In the genomic region with DNA sequence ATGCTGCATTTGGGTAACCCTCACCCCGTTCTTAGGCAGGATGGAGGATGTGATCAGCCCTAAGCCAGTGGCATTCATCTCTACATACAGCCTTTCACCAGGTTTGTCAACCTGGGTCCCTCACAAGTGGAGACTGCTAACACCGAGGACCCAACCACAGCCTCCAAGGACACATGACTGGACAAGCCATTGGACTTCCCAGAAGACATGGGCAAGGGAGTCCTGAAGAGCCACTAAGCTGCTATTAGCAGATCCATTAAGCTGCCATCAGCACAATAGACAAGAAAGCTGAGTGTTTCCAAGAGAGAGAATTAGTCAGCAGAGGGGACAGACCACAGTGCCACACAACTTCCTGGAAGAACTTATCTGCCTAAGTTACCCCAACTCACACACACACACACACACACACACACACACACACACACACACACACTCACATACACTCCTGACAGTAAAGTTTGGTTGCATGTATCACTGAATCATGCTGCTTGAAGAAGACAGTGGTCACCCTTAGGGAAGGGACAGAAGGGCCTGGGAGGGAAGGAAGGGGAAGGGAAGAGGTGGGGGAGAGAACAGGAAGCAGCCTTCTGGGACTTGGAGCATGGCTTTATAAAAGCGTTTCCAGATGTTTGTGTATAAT, we compare ENCODE assay signal across 1 mouse cellular context.
TF ChIP-seq lines count a peak whose summit lies in the region.

No protein-coding gene starts in this region.

TF ChIP-seq in CH12.LX, 34 proteins besides CTCF, POLR2A, EP300 and RAD21:
- TF ChIP-seq MEF2A (IDR thresholded peaks at IDR 0.05; ENCODE audit: borderline replicate concordance, low read depth, low read length), result no peak
- TF ChIP-seq ZKSCAN1 (IDR thresholded peaks at IDR 0.05; ENCODE audit: borderline replicate concordance, low read depth, low read length), result no peak
- no peak for TF ChIP-seq CHD2 (IDR thresholded peaks at IDR 0.05; ENCODE audit: low read length)
- TF ChIP-seq GABPA (IDR thresholded peaks at IDR 0.05; ENCODE audit: insufficient replicate concordance, low read depth, low read length), result no peak
- TF ChIP-seq POLR2AphosphoS2 (IDR thresholded peaks at IDR 0.05; ENCODE audit: low read depth, low read length), result no peak
- TF ChIP-seq TBP (conservative IDR thresholded peaks at IDR 0.05; ENCODE audit: low read depth, low read length), result no peak
- no peak for TF ChIP-seq ZC3H11A (IDR thresholded peaks at IDR 0.05; ENCODE audit: low read depth, low read length)
- no peak for TF ChIP-seq ETS1 (conservative IDR thresholded peaks at IDR 0.05; ENCODE audit: low read depth, low read length)
- TF ChIP-seq MYC (IDR thresholded peaks at IDR 0.05; ENCODE audit: low read depth, low read length), result no peak
- no peak for TF ChIP-seq ZMIZ1 (IDR thresholded peaks at IDR 0.05; ENCODE audit: low read depth, low read length)
- no peak for TF ChIP-seq SIN3A (IDR thresholded peaks at IDR 0.05; ENCODE audit: low read length)
- no peak for TF ChIP-seq MAZ (IDR thresholded peaks at IDR 0.05; ENCODE audit: low read depth, low read length)
- TF ChIP-seq NELFE (IDR thresholded peaks at IDR 0.05; ENCODE audit: low read depth, low read length), result no peak
- TF ChIP-seq ELF1 (IDR thresholded peaks at IDR 0.05; ENCODE audit: low read depth, low read length), result no peak
- TF ChIP-seq IRF4 (IDR thresholded peaks at IDR 0.05; ENCODE audit: low read depth, low read length), result no peak
